Mouse (Mus musculus) layer of hippocampus, adult 11-12 months (tissue): Measurements from ENCODE around the gene Cad.
A peak's percentile ranks its signal among the peaks of the same experiment; 100 is the strongest.

Source experiments
- DNase-seq: peaks from one replicate; pipeline ENCODE4 v3.0.0; 2022; ENCODE audit warnings: low spot score

The Cad gene

GRCm38 (mm10) chr5:31071059-31071458 is 16.5 kb downstream of the Cad start:
- no peak for DNase-seq

GRCm38 (mm10) chr5:31071821-31072220 is 17.2 kb downstream of the Cad start:
- no peak for DNase-seq

GRCm38 (mm10) chr5:31073176-31073575 is 18.6 kb downstream of the Cad start:
- no peak for DNase-seq

GRCm38 (mm10) chr5:31076346-31076745 is 21.8 kb downstream of the Cad start:
- DNase-seq: no peak

- DNase-seq: peak; percentile 52
Observed at GRCm38 (mm10) chr5:31080059-31080794, 25.6 kb downstream of the Cad start.

GRCm38 (mm10) chr5:31080795-31081164 is 26.2 kb downstream of the Cad start:
- DNase-seq: no peak

GRCm38 (mm10) chr5:31081386-31081785 is 26.8 kb downstream of the Cad start:
- no peak for DNase-seq

GRCm38 (mm10) chr5:31082355-31082754 is 27.8 kb downstream of the Cad start:
- DNase-seq: peak; percentile 68

GRCm38 (mm10) chr5:31082935-31083625 is 28.5 kb downstream of the Cad start:
- no peak for DNase-seq

- no peak for DNase-seq
Observed at GRCm38 (mm10) chr5:31083949-31084348, 29.4 kb downstream of the Cad start.

GRCm38 (mm10) chr5:31086606-31087005 is 32.0 kb downstream of the Cad start:
- DNase-seq: no peak

- DNase-seq: no peak
Observed at GRCm38 (mm10) chr5:31087131-31087530, 32.6 kb downstream of the Cad start.

- peak; percentile 63 for DNase-seq
Observed at GRCm38 (mm10) chr5:31092231-31092975, 37.8 kb downstream of the Cad start.

- DNase-seq: peak; percentile 64
Observed at GRCm38 (mm10) chr5:31093151-31094041, 38.8 kb downstream of the Cad start.

GRCm38 (mm10) chr5:31094100-31094798 is 39.7 kb downstream of the Cad start:
- no peak for DNase-seq

GRCm38 (mm10) chr5:31094799-31095691 is 40.5 kb downstream of the Cad start:
- DNase-seq: no peak

- no peak for DNase-seq
Observed at GRCm38 (mm10) chr5:31095711-31096480, 41.3 kb downstream of the Cad start.

GRCm38 (mm10) chr5:31105814-31106335 is 51.3 kb downstream of the Cad start, which contains the start of gene Dnajc5g:
Gene Dnajc5g, plus strand, starts transcription at chr5:31106285.
- no peak for DNase-seq

GRCm38 (mm10) chr5:31108000-31108490 is 53.5 kb downstream of the Cad start, which contains the start of gene Slc30a3:
Gene Slc30a3, minus strand, starts transcription at chr5:31108237.
- no peak for DNase-seq
